Mouse (Mus musculus): ENCODE measurements around the gene Icmt.

Icmt gene

DNA sequence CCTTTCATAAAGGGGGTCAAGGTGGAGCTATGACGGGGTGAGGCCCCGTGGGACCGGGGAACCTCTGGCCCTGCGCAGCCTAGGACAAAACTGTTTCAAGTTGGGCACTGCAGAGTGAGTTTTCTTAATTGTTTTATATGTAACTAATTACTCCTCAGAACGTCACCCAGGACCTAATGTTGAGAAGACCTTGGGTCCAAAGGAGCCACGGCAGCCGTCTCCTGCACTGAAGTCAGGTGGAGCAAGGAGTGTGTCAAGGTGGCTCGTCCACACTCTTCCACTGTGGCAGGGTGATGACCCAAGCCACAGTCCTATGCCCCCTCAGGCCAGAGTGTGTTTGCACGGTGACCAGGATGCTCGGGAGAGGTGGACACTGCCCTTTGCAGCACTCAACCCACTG, 6.1 kb downstream of the Icmt start:
- H3K27me3 ChIP-seq (ENCODE audit: control insufficient read depth, insufficient read depth, low read length, poor library complexity, severe bottlenecking), result no peaks in the 10 kb centered on the region
- peaks cover 10% of the 10 kb centered on the region for H3K36me3 ChIP-seq (ENCODE audit: control insufficient read depth, insufficient read depth, low read length, poor library complexity, severe bottlenecking)
- no peak for DNase-seq (ENCODE audit: low read depth, low spot score)

DNA sequence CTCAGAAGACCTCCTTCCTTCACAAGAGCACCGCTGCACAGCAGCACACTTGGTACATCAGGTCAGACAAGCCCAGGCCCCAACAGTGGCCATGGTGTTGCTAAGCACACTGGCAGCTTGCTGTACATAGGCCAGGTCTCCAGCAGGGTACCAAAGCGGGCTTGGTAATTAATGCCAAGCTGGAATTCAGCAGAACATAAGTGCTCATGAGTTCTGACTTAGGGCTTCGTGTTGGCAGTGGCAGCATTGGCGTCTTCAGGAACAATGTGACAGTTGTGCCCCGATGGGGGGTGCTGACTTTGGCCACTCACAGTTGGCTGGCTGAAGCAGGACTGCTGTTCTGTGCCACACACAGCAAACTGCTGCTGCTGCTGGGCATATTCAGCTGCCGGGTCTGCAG, 7.7 kb downstream of the Icmt start:
- no peak for DNase-seq (ENCODE audit: low read depth, low spot score)
- Histone ChIP-seq H3K27me3 (ENCODE audit: control insufficient read depth, insufficient read depth, low read length, poor library complexity, severe bottlenecking) (no peaks in the 10 kb centered on the region), H3K36me3 (ENCODE audit: control insufficient read depth, insufficient read depth, low read length, poor library complexity, severe bottlenecking) (peaks cover 10% of the 10 kb centered on the region)

- Histone ChIP-seq H3K27me3 (ENCODE audit: control insufficient read depth, insufficient read depth, low read length, poor library complexity, severe bottlenecking) (no peaks in the 10 kb centered on the region), H3K36me3 (ENCODE audit: control insufficient read depth, insufficient read depth, low read length, poor library complexity, severe bottlenecking) (peaks cover 10% of the 10 kb centered on the region)
- DNase-seq (ENCODE audit: low read depth, low spot score), result no peak
Observed at GRCm38 (mm10) chr4:152305991-152306390, 9.0 kb downstream of the Icmt start.

DNA sequence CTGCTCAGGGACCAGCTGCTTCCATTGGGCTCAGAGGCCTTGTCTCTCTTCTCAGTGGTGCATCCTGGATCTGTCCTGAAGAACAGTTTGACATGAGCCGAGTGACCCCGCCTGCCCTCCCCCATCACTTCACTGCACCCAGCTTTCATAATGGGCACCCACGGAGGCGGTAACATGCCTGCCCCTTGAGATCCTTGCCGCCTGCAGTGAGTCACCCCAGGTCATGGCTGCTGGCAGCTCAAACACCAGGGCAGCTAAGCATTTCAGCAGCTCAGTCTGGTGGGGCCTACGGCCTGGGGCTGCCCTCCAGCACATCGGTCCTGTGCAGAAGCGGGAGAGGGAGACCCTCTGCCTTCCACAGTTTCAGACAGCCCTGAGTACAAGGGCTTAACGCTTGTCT, 10.5 kb downstream of the Icmt start:
- H3K27me3 ChIP-seq (ENCODE audit: control insufficient read depth, insufficient read depth, low read length, poor library complexity, severe bottlenecking), result no peaks in the 10 kb centered on the region
- DNase-seq (ENCODE audit: low read depth, low spot score), result no peak
- peaks cover 10% of the 10 kb centered on the region for H3K36me3 ChIP-seq (ENCODE audit: control insufficient read depth, insufficient read depth, low read length, poor library complexity, severe bottlenecking)

DNA sequence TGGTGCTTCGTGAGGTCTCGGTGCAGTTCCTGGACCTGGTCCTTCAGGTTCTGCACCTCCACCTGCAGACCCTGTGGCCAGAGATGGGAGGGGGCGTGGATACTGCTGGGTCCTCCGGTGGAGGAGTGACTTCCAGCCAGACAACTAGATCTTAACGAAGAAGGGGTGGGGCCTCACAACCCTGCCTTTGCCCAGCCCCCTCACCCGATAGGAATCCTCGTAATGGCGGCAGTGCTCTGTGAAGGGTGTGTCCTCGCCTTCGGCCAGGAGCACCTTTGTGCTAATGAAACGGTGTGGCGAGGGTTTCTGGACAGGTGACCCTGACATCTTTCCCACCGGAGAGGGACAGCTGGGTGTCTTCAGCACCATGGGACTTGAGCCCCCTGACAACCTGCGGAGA, 15.2 kb downstream of the Icmt start:
- H3K27me3 ChIP-seq (ENCODE audit: control insufficient read depth, insufficient read depth, low read length, poor library complexity, severe bottlenecking), result no peaks in the 10 kb centered on the region
- no peak for DNase-seq (ENCODE audit: low read depth, low spot score)
- H3K36me3 ChIP-seq (ENCODE audit: control insufficient read depth, insufficient read depth, low read length, poor library complexity, severe bottlenecking), result no peaks in the 10 kb centered on the region; the same call in 1 of the 2 replicates

DNA sequence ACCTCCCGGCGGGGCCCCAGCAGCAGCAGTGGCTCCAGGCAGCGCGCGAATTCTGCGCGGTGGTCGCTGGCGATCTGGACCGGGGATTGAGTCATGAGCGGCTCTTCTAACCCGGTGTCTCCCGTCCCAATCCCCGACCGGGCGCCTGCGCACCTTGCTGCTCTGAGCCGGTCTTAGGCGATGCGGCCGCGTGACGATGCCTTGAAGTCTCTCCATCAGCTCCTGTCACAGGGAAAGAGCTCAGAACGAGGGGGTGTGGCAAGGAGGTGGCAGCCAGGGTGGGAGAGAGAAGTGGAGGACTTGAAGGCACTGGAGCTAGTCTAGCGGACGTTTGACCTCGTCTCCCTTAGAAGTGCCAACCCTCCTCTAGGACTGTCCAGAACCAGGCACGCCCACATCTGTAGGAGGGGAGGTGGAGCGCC, 16.2 kb downstream of the Icmt start:
- no peaks in the 10 kb centered on the region; the same call in 1 of the 2 replicates for H3K36me3 ChIP-seq (ENCODE audit: control insufficient read depth, insufficient read depth, low read length, poor library complexity, severe bottlenecking)
- no peaks in the 10 kb centered on the region for H3K27me3 ChIP-seq (ENCODE audit: control insufficient read depth, insufficient read depth, low read length, poor library complexity, severe bottlenecking)
- no peak for DNase-seq (ENCODE audit: low read depth, low spot score)

DNA sequence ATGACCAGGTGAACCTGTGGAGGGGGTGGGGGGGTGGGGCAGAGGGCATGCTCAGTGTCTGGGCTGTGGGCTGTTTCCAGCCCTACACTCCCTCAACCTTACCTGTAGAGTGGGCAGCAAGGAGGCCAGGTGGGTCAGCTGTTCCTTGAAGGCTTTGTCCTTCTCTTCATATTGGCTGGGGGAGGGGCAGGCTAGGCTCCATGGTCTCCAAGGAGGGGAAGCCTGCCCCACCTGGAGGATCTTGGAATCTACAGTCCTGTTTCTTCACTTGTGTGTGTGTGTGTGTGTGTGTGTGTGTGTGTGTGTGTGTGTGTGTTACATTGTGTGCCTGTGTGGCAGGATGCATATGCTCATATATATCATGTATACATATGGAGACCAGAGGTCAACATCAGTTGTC, 16.9 kb downstream of the Icmt start:
- Histone ChIP-seq H3K27me3 (ENCODE audit: control insufficient read depth, insufficient read depth, low read length, poor library complexity, severe bottlenecking) (no peaks in the 10 kb centered on the region), H3K36me3 (ENCODE audit: control insufficient read depth, insufficient read depth, low read length, poor library complexity, severe bottlenecking) (no peaks in the 10 kb centered on the region; the same call in 1 of the 2 replicates)
- DNase-seq (ENCODE audit: low read depth, low spot score), result no peak

- DNase-seq (ENCODE audit: low read depth, low spot score), result peak; percentile 27
- no peaks in the 10 kb centered on the region for H3K36me3 ChIP-seq (ENCODE audit: control insufficient read depth, insufficient read depth, low read length, poor library complexity, severe bottlenecking)
- H3K27me3 ChIP-seq (ENCODE audit: control insufficient read depth, insufficient read depth, low read length, poor library complexity, severe bottlenecking), result no peaks in the 10 kb centered on the region
Observed at GRCm38 (mm10) chr4:152315498-152316213, 18.6 kb downstream of the Icmt start.

- no peak for DNase-seq (ENCODE audit: low read depth, low spot score)
- no peaks in the 10 kb centered on the region for H3K36me3 ChIP-seq (ENCODE audit: control insufficient read depth, insufficient read depth, low read length, poor library complexity, severe bottlenecking)
- H3K27me3 ChIP-seq (ENCODE audit: control insufficient read depth, insufficient read depth, low read length, poor library complexity, severe bottlenecking), result no peaks in the 10 kb centered on the region
Observed at GRCm38 (mm10) chr4:152317631-152318033, 20.6 kb downstream of the Icmt start.

- H3K36me3 ChIP-seq (ENCODE audit: control insufficient read depth, insufficient read depth, low read length, poor library complexity, severe bottlenecking), result no peaks in the 10 kb centered on the region
- H3K27me3 ChIP-seq (ENCODE audit: control insufficient read depth, insufficient read depth, low read length, poor library complexity, severe bottlenecking), result no peaks in the 10 kb centered on the region
- DNase-seq (ENCODE audit: low read depth, low spot score), result peak; percentile 71
Observed at GRCm38 (mm10) chr4:152318517-152319234, 21.6 kb downstream of the Icmt start, which contains the start of gene Rnf207. Gene Rnf207, minus strand, starts transcription at chr4:152318993.

- Histone ChIP-seq H3K36me3 (ENCODE audit: control insufficient read depth, insufficient read depth, low read length, poor library complexity, severe bottlenecking) (no peaks in the 10 kb centered on the region), H3K27me3 (ENCODE audit: control insufficient read depth, insufficient read depth, low read length, poor library complexity, severe bottlenecking) (no peaks in the 10 kb centered on the region)
- no peak for DNase-seq (ENCODE audit: low read depth, low spot score)
Observed at GRCm38 (mm10) chr4:152321464-152321863, 24.4 kb downstream of the Icmt start.

- H3K27me3 ChIP-seq (ENCODE audit: control insufficient read depth, insufficient read depth, low read length, poor library complexity, severe bottlenecking), result no peaks in the 10 kb centered on the region
- DNase-seq (ENCODE audit: low read depth, low spot score), result no peak
- peaks cover 3% of the 10 kb centered on the region for H3K36me3 ChIP-seq (ENCODE audit: control insufficient read depth, insufficient read depth, low read length, poor library complexity, severe bottlenecking)
Observed at GRCm38 (mm10) chr4:152324641-152325562, 27.9 kb downstream of the Icmt start.

DNA sequence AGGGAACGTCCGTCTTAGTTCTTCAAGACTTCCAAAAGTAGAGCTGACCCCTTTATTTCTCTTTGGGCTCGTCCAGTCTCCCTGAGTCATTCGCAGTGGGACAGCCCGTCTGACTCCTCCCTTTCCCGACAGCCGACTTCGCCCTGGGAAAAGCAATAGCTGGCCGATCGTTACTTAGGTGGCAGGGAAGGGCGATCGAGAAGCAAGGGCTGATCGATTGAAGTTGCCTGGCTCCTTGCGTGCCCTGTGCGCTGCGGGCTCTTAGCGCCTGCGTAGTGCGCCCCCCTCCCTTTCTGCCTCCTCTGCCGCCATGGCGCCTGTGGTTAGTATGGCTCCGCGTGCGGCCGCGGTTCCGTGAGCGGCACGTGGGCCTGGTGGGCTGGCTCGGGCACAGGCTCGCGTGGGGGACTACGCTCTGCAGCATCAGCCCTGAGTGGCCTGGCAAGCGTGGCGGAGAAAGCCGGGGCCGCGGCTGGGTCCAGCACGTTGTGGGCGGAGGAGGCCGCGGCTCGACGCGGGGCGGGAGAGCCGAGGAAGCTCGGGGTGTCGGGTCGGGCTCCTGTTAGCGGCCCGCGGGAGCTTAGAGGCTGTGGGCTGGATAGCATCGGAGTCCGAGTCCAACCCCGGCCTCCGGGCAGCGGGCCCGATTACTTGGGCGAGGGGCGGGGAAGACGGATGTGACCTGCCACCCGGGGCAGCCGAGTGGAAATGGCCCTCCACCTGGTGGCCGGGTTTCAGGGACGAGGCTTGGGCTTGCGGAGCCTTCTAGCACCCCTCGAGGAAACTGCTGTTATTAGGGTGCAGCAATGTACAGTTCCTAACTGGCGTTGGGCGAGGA, 28.8 kb downstream of the Icmt start, which contains the start of gene Rpl22:
Rpl22 (plus strand) TSS at position 169 of the 838 bp plus-strand sequence.
- no peaks in the 10 kb centered on the region for H3K27me3 ChIP-seq (ENCODE audit: control insufficient read depth, insufficient read depth, low read length, poor library complexity, severe bottlenecking)
- H3K36me3 ChIP-seq (ENCODE audit: control insufficient read depth, insufficient read depth, low read length, poor library complexity, severe bottlenecking), result peaks cover 8% of the 10 kb centered on the region
- DNase-seq (ENCODE audit: low read depth, low spot score), result peak; percentile 98

- no peak for DNase-seq (ENCODE audit: low read depth, low spot score)
- peaks cover 9% of the 10 kb centered on the region for H3K36me3 ChIP-seq (ENCODE audit: control insufficient read depth, insufficient read depth, low read length, poor library complexity, severe bottlenecking)
- H3K27me3 ChIP-seq (ENCODE audit: control insufficient read depth, insufficient read depth, low read length, poor library complexity, severe bottlenecking), result no peaks in the 10 kb centered on the region
Observed at GRCm38 (mm10) chr4:152326543-152326942, 29.5 kb downstream of the Icmt start.

All from splenic B cell, adult 2 months (primary cell).